Mouse (Mus musculus) bone marrow, adult 2 months (tissue): ENCODE data around the gene Eif4h.

ENCODE experiments used
- CTCF ChIP-seq: fragments of 200-500 bp; IDR thresholded peaks from 2 replicates; pipeline ENCODE4 v1.5.1; 2011; ENCODE audit warnings: low read length, control low read depth; ENCODE audit not compliant: control insufficient read depth, insufficient read depth
- POLR2A ChIP-seq: fragments of 200-500 bp; IDR thresholded peaks from 2 replicates; pipeline ENCODE4 v1.6.1; 2011; ENCODE audit warnings: low read depth, mild to moderate bottlenecking, control low read depth, low read length, borderline replicate concordance; ENCODE audit not compliant: control insufficient read depth

DNA sequence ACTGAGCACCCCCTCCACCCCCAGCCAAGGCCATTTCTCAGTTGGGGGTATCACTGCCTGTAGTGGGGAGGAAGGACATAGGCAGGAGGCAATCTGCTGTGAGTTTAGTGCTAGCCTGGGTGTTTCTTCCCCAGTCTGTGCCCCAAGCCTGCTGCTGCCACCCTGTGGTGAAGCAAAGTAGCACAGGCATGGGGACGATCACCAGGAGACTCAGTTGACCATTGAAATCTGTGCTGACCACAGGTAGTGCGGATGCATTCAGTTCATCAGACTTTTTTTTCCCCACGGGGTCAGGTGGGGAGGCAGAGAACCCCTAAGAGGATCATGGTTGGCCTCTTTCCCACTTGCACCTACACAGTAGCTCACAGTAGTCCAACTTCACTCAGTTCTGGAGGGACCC, 22.2 kb downstream of the Eif4h start:
- peak; percentile 99 for TF ChIP-seq CTCF
- TF ChIP-seq POLR2A, result no peak
